Mouse (Mus musculus): Measurements from ENCODE around the gene Tlcd2. TPM values are rescaled to one million over a fixed set of nuclear protein-coding genes. Genes with fewer than 3 reads are reported as not detected.

Gene Tlcd2
- polyA plus RNA-seq, 1 experiment from 2014 or later, result 8.9 TPM

DNA sequence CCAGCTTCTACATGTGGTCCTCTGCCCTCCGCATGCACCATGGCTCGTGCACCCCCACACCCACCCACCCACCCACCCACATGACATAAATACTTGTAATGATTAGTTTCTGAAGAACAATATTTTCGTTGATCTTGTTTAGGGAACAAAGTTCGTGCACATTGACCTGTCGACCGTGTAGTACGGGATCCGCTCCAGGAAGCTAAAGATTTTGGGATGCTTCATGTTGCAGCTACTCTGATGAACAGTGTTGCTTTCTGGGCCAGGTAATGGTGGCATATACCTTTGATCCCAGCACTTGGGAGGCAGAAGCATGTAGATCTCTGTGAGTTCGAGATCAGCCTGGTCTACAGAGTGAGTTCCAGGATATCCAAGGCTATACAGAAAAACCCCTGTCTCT is 37.5 kb upstream of the Tlcd2 start:
- ATAC-seq (ENCODE audit: low FRiP score) (no peak), DNase-seq (ENCODE audit: low spot score, missing footprints) (no peak)
- no peak overlapping the region for H3K4me2 ChIP-seq
- peaks cover 5% of the 10 kb centered on the region; the same call in 1 of the 2 replicates for H3K4me1 ChIP-seq (ENCODE audit: control insufficient read depth, insufficient read depth, low read length)
- no peaks in the 10 kb centered on the region for H3K9me3 ChIP-seq (ENCODE audit: control insufficient read depth, low read length)
- H3K4me3 ChIP-seq (ENCODE audit: low read depth, low read length), result no peak overlapping the region
- WGBS, result 90% methylated on average over 9 of the region's 9 CpGs
- no peak overlapping the region for H3K9ac ChIP-seq (ENCODE audit: low read length)
- no peaks in the 10 kb centered on the region for H3K36me3 ChIP-seq (ENCODE audit: control insufficient read depth, insufficient read depth, low read length)
- no peak overlapping the region for H3K27ac ChIP-seq (ENCODE audit: low read depth, low read length)
- no peaks in the 10 kb centered on the region for H3K27me3 ChIP-seq (ENCODE audit: control insufficient read depth, insufficient read depth, low read length)

- no peak overlapping the region for H3K9ac ChIP-seq (ENCODE audit: low read length)
- H3K27me3 ChIP-seq (ENCODE audit: control insufficient read depth, insufficient read depth, low read length), result no peaks in the 10 kb centered on the region
- no peak overlapping the region for H3K4me3 ChIP-seq (ENCODE audit: low read depth, low read length)
- no peak overlapping the region for H3K4me2 ChIP-seq
- H3K9me3 ChIP-seq (ENCODE audit: control insufficient read depth, low read length), result no peaks in the 10 kb centered on the region
- H3K4me1 ChIP-seq (ENCODE audit: control insufficient read depth, insufficient read depth, low read length), result peaks cover 5% of the 10 kb centered on the region; the same call in 1 of the 2 replicates
- ATAC-seq (ENCODE audit: low FRiP score), result no peak
- WGBS, result 93% methylated on average over 3 of the region's 3 CpGs
- no peaks in the 10 kb centered on the region for H3K36me3 ChIP-seq (ENCODE audit: control insufficient read depth, insufficient read depth, low read length)
- no peak overlapping the region for H3K27ac ChIP-seq (ENCODE audit: low read depth, low read length)
- DNase-seq (ENCODE audit: low spot score, missing footprints), result no peak
Measured at GRCm38 (mm10) chr11:75424459-75424858, 37.1 kb upstream of the Tlcd2 start.

DNA sequence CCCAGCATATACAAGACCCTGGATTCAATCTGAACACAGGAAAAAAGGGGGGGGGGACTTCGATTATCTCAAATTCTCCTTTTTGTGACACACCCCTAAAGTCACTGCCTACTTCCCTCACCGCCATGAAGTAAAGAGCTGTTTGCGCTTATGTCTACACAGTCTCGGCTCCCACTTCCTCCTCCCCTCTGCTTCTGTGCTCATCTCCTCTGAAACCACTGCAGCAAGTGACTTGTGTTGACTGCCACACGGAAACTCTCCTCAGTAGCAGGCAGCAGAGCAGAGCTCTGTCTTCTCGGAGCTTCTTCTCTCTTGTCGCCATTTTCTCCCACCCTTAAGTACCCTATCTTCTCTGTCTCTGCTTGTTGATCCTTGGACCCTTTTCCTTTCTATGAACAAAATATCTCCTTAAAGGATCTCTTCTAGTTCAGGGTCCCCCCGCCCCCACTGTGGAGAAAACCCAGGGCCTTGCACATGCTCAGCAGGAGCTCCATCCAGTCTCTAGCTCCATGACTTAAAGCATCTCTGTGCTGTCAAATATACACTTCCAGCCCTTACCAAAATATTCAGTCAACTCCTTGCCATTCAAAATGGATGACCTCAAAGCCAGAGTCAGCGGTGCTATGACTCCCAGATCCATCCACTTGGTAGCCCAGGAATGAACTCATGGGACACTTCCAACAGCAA is 32.4 kb upstream of the Tlcd2 start:
- H3K27ac ChIP-seq (ENCODE audit: low read depth, low read length), result no peak overlapping the region
- H3K27me3 ChIP-seq (ENCODE audit: control insufficient read depth, insufficient read depth, low read length), result no peaks in the 10 kb centered on the region
- no peaks in the 10 kb centered on the region for H3K9me3 ChIP-seq (ENCODE audit: control insufficient read depth, low read length)
- H3K4me1 ChIP-seq (ENCODE audit: control insufficient read depth, insufficient read depth, low read length), result no peaks in the 10 kb centered on the region
- H3K36me3 ChIP-seq (ENCODE audit: control insufficient read depth, insufficient read depth, low read length), result no peaks in the 10 kb centered on the region
- no peak overlapping the region for H3K4me3 ChIP-seq (ENCODE audit: low read depth, low read length)
- WGBS, result 88% methylated on average over 9 of the region's 9 CpGs
- ATAC-seq (ENCODE audit: low FRiP score) (no peak), DNase-seq (ENCODE audit: low spot score, missing footprints) (peak; percentile 17)
- no peak overlapping the region for H3K9ac ChIP-seq (ENCODE audit: low read length)
- H3K4me2 ChIP-seq, result no peak overlapping the region

GRCm38 (mm10) chr11:75431307-75431706 is 30.2 kb upstream of the Tlcd2 start:
- H3K9me3 ChIP-seq (ENCODE audit: control insufficient read depth, low read length), result no peaks in the 10 kb centered on the region
- H3K4me3 ChIP-seq (ENCODE audit: low read depth, low read length), result no peak overlapping the region
- no peaks in the 10 kb centered on the region for H3K36me3 ChIP-seq (ENCODE audit: control insufficient read depth, insufficient read depth, low read length)
- H3K4me1 ChIP-seq (ENCODE audit: control insufficient read depth, insufficient read depth, low read length), result no peaks in the 10 kb centered on the region
- no peak overlapping the region for H3K9ac ChIP-seq (ENCODE audit: low read length)
- ATAC-seq (ENCODE audit: low FRiP score) (no peak), DNase-seq (ENCODE audit: low spot score, missing footprints) (peak; percentile 8)
- no peaks in the 10 kb centered on the region for H3K27me3 ChIP-seq (ENCODE audit: control insufficient read depth, insufficient read depth, low read length)
- WGBS, result 90% methylated on average over 11 of the region's 11 CpGs
- H3K4me2 ChIP-seq, result no peak overlapping the region
- no peak overlapping the region for H3K27ac ChIP-seq (ENCODE audit: low read depth, low read length)

- Histone ChIP-seq H3K4me1 (ENCODE audit: control insufficient read depth, insufficient read depth, low read length) (no peaks in the 10 kb centered on the region), H3K4me3 (ENCODE audit: low read depth, low read length) (no peak overlapping the region), H3K9ac (ENCODE audit: low read length) (no peak overlapping the region), H3K27ac (ENCODE audit: low read depth, low read length) (no peak overlapping the region), H3K27me3 (ENCODE audit: control insufficient read depth, insufficient read depth, low read length) (no peaks in the 10 kb centered on the region), H3K36me3 (ENCODE audit: control insufficient read depth, insufficient read depth, low read length) (no peaks in the 10 kb centered on the region), H3K4me2 (no peak overlapping the region), H3K9me3 (ENCODE audit: control insufficient read depth, low read length) (no peaks in the 10 kb centered on the region)
- no peak for DNase-seq (ENCODE audit: low spot score, missing footprints)
- no peak for ATAC-seq (ENCODE audit: low FRiP score)
- 87% methylated on average over 5 of the region's 5 CpGs for WGBS
Measured at GRCm38 (mm10) chr11:75434138-75434537, 27.4 kb upstream of the Tlcd2 start.

DNA sequence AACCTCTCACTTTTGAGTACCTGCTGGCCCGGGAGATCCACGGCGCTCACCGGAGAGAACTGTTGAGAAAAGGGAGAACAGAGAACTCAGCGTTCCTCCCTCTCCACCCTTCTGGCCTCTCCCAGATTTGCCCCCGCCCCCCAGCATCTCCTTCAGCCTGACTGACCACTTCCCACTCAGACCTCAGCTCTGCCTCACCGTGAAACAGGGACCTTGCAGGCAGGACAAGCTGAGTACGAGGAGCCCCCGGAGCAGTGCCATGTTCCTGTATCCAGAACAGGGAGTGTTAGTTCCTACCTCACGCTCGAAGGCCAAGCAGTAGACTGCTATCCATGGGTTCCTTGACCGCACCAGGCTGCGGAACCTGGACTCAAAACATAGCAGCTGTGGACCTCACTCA is 23.3 kb upstream of the Tlcd2 start:
- Histone ChIP-seq H3K27me3 (ENCODE audit: control insufficient read depth, insufficient read depth, low read length) (no peaks in the 10 kb centered on the region), H3K9ac (ENCODE audit: low read length) (no peak overlapping the region), H3K4me1 (ENCODE audit: control insufficient read depth, insufficient read depth, low read length) (no peaks in the 10 kb centered on the region), H3K36me3 (ENCODE audit: control insufficient read depth, insufficient read depth, low read length) (no peaks in the 10 kb centered on the region), H3K9me3 (ENCODE audit: control insufficient read depth, low read length) (no peaks in the 10 kb centered on the region), H3K4me3 (ENCODE audit: low read depth, low read length) (no peak overlapping the region), H3K27ac (ENCODE audit: low read depth, low read length) (no peak overlapping the region), H3K4me2 (no peak overlapping the region)
- ATAC-seq (ENCODE audit: low FRiP score), result no peak
- WGBS, result 81% methylated on average over 12 of the region's 13 CpGs
- DNase-seq (ENCODE audit: low spot score, missing footprints), result peak; percentile 35

DNA sequence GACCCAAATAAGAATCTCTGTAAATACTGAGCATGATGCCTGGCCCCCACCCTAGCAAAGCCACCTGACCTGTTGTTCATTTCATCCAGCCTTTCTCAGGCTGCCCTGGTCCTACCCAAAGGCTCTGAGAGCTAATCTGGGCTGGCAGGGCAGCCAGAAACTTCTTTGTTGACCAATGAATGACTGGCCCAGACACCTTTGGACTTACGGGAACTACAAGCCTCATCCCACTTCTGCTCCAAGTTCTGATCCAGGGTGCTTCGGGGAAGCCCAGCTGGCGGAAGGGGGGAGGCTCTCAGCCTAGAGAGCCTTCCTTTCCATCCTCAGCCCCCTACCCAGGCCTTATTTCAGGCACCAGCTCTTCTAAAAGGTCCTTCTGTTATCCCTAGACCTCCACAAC is 22.7 kb upstream of the Tlcd2 start:
- no peak overlapping the region for H3K27ac ChIP-seq (ENCODE audit: low read depth, low read length)

DNA sequence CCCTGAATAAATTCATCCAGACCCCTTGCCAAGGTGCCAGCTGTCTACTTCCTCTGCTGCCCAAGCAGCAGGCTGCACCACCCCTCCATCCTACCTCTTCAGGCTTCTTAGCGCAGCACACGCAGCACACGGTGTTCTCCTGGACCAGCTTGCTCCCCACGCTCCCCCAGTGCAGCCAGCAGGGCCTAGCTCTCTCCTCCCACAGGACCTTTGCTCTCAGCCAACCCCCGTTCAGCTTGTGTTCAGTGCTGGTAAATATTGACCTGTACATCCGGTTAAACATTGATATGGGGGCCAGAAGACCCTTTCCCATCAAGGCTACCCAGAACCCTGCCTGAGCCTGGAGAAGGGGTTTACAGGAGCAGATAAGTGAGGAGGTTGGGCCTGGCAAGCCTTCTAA is 22.2 kb upstream of the Tlcd2 start, which contains the start of gene Serpinf2:
TSS of gene Serpinf2 (minus strand) at position 229 of the 400 bp plus-strand sequence.
- WGBS, result 89% methylated on average over 6 of the region's 6 CpGs
- H3K4me2 ChIP-seq, result no peak within 1 kb of the TSS
- ATAC-seq (ENCODE audit: low FRiP score) (no peak), DNase-seq (ENCODE audit: low spot score, missing footprints) (peak; percentile 10)
- no peak within 1 kb of the TSS for H3K27ac ChIP-seq (ENCODE audit: low read depth, low read length)
- no peaks in the 10 kb centered on the region for H3K9me3 ChIP-seq (ENCODE audit: control insufficient read depth, low read length)
- H3K9ac ChIP-seq (ENCODE audit: low read length), result no peak within 1 kb of the TSS
- no peaks in the 10 kb centered on the region for H3K4me1 ChIP-seq (ENCODE audit: control insufficient read depth, insufficient read depth, low read length)
- no peak within 1 kb of the TSS for H3K4me3 ChIP-seq (ENCODE audit: low read depth, low read length)
- H3K36me3 ChIP-seq (ENCODE audit: control insufficient read depth, insufficient read depth, low read length), result no peaks in the 10 kb centered on the region
- no peaks in the 10 kb centered on the region for H3K27me3 ChIP-seq (ENCODE audit: control insufficient read depth, insufficient read depth, low read length)

More for the DNA sequence above, 22.7 kb upstream of the Tlcd2 start:
- DNase-seq (ENCODE audit: low spot score, missing footprints), result peak; percentile 35
- 88% methylated on average over 3 of the region's 3 CpGs for WGBS
- Histone ChIP-seq H3K27me3 (ENCODE audit: control insufficient read depth, insufficient read depth, low read length) (no peaks in the 10 kb centered on the region), H3K4me1 (ENCODE audit: control insufficient read depth, insufficient read depth, low read length) (no peaks in the 10 kb centered on the region), H3K9me3 (ENCODE audit: control insufficient read depth, low read length) (no peaks in the 10 kb centered on the region), H3K4me3 (ENCODE audit: low read depth, low read length) (no peak overlapping the region), H3K4me2 (no peak overlapping the region), H3K9ac (ENCODE audit: low read length) (no peak overlapping the region), H3K36me3 (ENCODE audit: control insufficient read depth, insufficient read depth, low read length) (no peaks in the 10 kb centered on the region)
- no peak for ATAC-seq (ENCODE audit: low FRiP score)

- H3K27ac ChIP-seq (ENCODE audit: low read depth, low read length), result no peak overlapping the region
- ATAC-seq (ENCODE audit: low FRiP score) (no peak), DNase-seq (ENCODE audit: low spot score, missing footprints) (no peak)
- H3K4me3 ChIP-seq (ENCODE audit: low read depth, low read length), result no peak overlapping the region
- H3K4me2 ChIP-seq, result no peak overlapping the region
- 95% methylated on average over 3 of the region's 3 CpGs for WGBS
- H3K9me3 ChIP-seq (ENCODE audit: control insufficient read depth, low read length), result no peaks in the 10 kb centered on the region
- no peaks in the 10 kb centered on the region for H3K36me3 ChIP-seq (ENCODE audit: control insufficient read depth, insufficient read depth, low read length)
- no peaks in the 10 kb centered on the region for H3K4me1 ChIP-seq (ENCODE audit: control insufficient read depth, insufficient read depth, low read length)
- H3K9ac ChIP-seq (ENCODE audit: low read length), result no peak overlapping the region
- no peaks in the 10 kb centered on the region for H3K27me3 ChIP-seq (ENCODE audit: control insufficient read depth, insufficient read depth, low read length)
Measured at GRCm38 (mm10) chr11:75439951-75440350, 21.6 kb upstream of the Tlcd2 start.
